Mouse (Mus musculus): ENCODE results near the gene Olfr1018.

The Olfr1018 gene

DNA sequence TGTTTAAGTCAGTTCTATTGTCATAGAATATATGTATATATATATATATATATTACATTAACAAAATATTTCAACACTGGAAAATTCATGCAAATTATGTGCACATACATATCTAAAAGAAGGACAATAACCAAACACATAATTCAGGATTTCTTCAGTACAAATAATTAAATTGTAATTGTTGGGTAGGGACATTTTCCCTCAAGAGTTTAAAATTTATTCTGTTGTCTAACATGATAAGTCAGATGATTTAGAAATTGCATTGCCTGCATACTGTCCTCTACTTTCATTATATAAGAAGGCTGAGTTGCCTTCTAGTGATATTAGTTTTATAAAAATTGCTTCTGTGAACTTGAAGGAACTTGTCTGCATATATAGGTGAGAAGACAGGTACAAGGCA lies at the start of gene Olfr1018:
Gene Olfr1018, plus strand, starts transcription at position 301 of the 400 bp plus-strand sequence.
- no peak for DNase-seq (ENCODE audit: low read depth, low spot score)

DNA sequence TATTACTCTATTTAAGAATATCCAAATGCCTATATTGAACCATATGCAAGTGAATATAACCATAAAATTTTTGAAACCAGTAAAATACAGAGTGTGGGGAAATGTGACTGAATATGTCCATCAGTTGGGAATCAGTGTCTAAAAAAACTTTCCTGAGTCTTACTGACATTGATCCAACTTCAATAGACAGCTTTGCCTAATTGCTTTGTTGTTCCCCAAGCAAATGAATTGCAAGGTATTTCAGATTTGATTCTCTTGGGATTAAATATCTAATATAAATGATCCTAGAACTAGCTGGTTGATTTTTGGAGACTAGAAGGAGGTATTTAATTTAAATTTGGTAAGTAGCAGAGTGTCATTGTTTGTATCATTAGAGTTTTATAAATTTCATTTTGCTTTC lies 45.9 kb upstream of the Olfr1018 start, which contains the start of gene Olfr1014:
Gene Olfr1014, plus strand, starts transcription at position 301 of the 400 bp plus-strand sequence.
- DNase-seq (ENCODE audit: low read depth, low spot score) = no peak

DNA sequence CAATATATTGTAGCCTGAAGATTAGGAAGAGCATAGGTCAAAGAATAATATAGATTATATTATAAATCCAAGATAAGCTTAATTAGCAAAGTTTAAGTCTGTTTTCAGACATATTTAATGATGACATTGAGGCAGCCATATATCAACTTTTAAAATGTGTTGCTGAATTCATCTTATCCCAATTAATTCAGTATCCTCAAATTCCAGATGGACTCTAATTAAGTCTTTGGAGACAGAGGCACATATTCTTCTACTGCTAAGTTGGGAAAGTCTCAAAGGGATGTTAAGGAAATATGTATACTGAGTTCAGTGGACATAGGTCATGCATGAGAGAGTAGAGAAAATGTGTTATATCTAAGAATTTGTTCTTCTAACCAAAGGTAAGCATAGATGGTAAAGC lies 36.6 kb upstream of the Olfr1018 start, which contains the start of gene Olfr1015:
Gene Olfr1015, plus strand, starts transcription at position 301 of the 400 bp plus-strand sequence.
- DNase-seq (ENCODE audit: low read depth, low spot score) = no peak

DNA sequence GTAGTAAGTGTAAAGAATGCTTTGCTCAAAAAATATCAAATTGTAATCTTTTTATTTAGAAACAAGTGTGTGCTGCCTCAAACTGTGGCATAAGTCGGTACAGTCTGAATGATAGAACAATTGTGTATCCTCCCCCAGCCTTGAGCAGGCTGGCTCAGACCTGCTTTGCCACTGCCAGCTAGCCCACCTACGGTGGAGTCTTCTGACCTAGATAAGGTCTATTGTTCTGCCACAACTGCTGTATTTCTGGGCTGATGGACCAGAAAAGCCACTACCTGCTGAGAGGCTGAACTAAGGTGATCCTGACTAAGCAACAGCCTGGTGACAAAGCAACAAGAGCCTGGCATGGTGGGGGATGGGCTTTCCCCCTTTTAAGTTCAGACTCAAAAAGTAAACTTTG lies 25.9 kb upstream of the Olfr1018 start:
- DNase-seq (ENCODE audit: low read depth, low spot score) = no peak

DNA sequence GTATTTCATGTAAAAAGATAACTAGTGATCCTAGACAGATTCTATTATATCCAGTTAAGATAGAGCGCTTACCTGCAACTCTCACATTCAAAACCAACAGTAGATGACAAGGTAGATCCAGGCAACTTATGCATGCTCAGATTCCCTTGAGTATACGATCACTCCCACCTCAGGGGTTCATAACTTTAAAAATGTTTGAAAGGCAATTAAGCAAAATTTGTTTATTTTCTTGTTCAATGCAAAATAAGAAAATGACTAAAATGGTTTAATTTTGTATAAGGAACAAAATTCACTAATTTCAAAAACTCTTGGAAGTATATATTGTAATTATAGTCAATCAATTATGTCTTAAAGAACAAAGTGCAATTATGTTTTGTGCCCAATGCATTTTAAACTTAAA lies 15.8 kb upstream of the Olfr1018 start, which contains the start of gene Olfr1016:
Gene Olfr1016, minus strand, starts transcription at position 101 of the 400 bp plus-strand sequence.
- no peak for DNase-seq (ENCODE audit: low read depth, low spot score)

DNA sequence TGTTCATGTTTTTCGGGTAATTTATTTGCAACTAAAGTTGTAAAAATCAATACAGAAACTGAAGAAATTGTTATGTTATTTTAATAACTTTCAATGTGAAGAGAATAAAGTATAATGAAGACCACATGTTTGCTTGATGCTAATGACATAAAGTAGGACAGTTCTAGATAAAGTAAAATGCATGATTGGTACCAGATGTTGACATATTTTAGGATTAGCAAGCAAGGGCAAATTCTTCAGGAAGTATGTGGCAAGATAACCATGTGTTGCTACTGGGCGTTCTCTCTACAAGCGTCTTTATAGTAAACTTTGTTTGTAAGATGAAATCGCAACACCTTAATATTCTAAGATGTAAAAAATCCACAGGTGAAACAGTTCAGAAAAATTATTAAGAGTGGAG lies 13.8 kb upstream of the Olfr1018 start:
- no peak for DNase-seq (ENCODE audit: low read depth, low spot score)

DNA sequence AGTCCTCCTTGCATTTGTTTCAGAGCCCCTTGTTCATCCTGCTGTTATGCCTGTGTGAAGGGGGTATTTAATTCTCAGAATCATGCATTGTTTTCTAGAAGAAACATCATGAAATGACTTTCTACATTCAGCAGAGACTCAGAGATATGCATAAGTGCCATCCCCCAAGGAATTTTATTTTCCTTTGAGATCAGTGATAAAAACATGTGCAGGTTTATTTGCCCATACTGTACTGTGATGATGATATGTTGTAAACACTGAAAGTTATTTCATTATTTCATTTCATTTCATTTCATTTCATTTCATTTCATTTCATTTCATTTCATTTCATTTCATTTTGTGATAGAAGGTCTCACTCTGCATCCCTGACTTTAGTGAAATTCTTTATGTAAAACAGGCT lies 27.1 kb downstream of the Olfr1018 start, which contains the start of gene Olfr1019:
Gene Olfr1019, minus strand, starts transcription at position 101 of the 400 bp plus-strand sequence.
- DNase-seq (ENCODE audit: low read depth, low spot score) = no peak

DNA sequence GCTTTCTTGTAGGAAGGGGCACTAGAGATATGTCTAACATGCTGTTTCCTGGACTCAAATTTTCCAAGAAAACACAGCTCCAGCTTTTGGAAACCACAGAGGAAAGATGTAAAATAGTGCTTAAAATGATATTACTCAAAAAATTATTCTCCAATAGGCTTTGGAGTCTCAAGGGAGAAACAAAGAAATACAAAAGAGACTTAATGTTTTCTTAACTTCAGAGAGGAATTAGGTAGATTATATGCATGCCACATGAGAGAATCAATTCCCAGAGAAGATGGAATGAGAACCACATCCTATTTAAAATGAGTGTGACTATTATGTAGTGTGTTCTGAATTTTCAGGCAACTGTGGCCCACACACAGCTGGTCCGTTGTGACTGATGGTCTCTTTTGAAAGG lies 28.5 kb downstream of the Olfr1018 start, which contains the start of gene Olfr1020:
Gene Olfr1020, plus strand, starts transcription at position 301 of the 400 bp plus-strand sequence.
- DNase-seq (ENCODE audit: low read depth, low spot score) = no peak

DNA sequence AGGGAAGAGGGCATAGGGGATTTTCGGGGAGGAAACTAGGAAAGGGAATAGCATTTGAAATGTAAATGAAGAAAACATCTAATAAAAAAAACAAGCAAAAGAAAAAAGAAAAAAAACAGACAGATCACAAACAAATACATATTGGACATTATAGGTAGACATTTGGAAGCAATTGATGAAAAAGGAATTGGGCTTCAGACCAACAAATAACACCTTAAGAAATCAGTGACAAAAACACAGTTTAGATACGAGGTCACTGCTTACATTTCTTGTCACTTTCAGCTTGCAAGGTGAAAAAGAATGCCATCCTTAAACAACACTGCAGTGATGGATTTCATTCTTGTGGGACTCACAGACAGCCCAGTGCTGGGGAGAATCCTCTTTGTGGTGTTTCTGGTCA lies 50.0 kb downstream of the Olfr1018 start, which contains the start of gene Olfr1022:
Gene Olfr1022, plus strand, starts transcription at position 301 of the 400 bp plus-strand sequence.
- no peak for DNase-seq (ENCODE audit: low read depth, low spot score)

All from embryo, embryonic 11.5 days (tissue).